Mouse (Mus musculus) midbrain, embryonic 10.5 days (tissue): ENCODE results near the gene AC124502.3. TPM values are rescaled to one million over a fixed set of nuclear protein-coding genes. Genes with fewer than 3 reads are reported as not detected.
A peak's percentile ranks its signal among the peaks of the same experiment; 100 is the strongest.

ENCODE experiments used
- DNase-seq: peaks from one replicate; pipeline ENCODE4 v3.0.0-alpha.2; 2017; ENCODE audit warnings: low spot score
- H3K27ac ChIP-seq: fragments of 300-500 bp; sonication (generic); replicated peaks from 2 replicates; pipeline ENCODE4 v1.5.1; 2016; ENCODE audit warnings: mild to moderate bottlenecking
- H3K27me3 ChIP-seq: fragments of 300-500 bp; sonication (generic); 2 replicates; pipeline ENCODE4 v1.6.1; 2016; ENCODE audit warnings: low read depth, mild to moderate bottlenecking; ENCODE audit not compliant: poor library complexity, severe bottlenecking
- H3K36me3 ChIP-seq: fragments of 300-500 bp; sonication (generic); 2 replicates; pipeline ENCODE4 v1.6.1; 2016; ENCODE audit warnings: mild to moderate bottlenecking, moderate library complexity
- H3K4me1 ChIP-seq: fragments of 300-500 bp; sonication (generic); 2 replicates; pipeline ENCODE4 v1.6.1; 2016
- H3K4me3 ChIP-seq: fragments of 300-500 bp; sonication (generic); 2 replicates; pipeline ENCODE4 v1.5.1; 2016; ENCODE audit warnings: mild to moderate bottlenecking, moderate library complexity
- H3K9me3 ChIP-seq: fragments of 300-500 bp; sonication (generic); replicated peaks from 2 replicates; pipeline ENCODE4 v1.6.1; 2016; ENCODE audit warnings: mild to moderate bottlenecking
- WGBS: fragments of 180-500 bp; shearing (Covaris S2); methylation state at CpG from one replicate; pipeline ENCODE4 v1.1.7; 2016; 5-methylcytosine and 5-hydroxymethylcytosine counted together
- polyA plus RNA-seq: library from polyadenylated mRNA; unstranded; fragments of >200 nt; fragmentation: Nextera tagmentation; extraction: Ambion mirVana; gene quantifications from 2 replicates; pipeline ENCODE4 v1.2.1, GENCODE M21; 2016

The AC124502.3 gene
- polyA plus RNA-seq, 1 experiment from 2014 or later, result 2.2 TPM

GRCm38 (mm10) chr19:5039301-5040114 lies 817 bp downstream of the AC124502.3 start:
- peak overlapping the region; percentile 92 for H3K27ac ChIP-seq
- 15% methylated on average over 41 of the region's 41 CpGs for WGBS
- DNase-seq, result no peak
- peaks cover 49% of the 10 kb centered on the region for H3K4me1 ChIP-seq
- H3K9me3 ChIP-seq, result no peaks in the 10 kb centered on the region
- H3K27me3 ChIP-seq, result peaks cover 9% of the 10 kb centered on the region
- H3K36me3 ChIP-seq, result peaks cover 19% of the 10 kb centered on the region
- peak overlapping the region; percentile 95 for H3K4me3 ChIP-seq

DNA sequence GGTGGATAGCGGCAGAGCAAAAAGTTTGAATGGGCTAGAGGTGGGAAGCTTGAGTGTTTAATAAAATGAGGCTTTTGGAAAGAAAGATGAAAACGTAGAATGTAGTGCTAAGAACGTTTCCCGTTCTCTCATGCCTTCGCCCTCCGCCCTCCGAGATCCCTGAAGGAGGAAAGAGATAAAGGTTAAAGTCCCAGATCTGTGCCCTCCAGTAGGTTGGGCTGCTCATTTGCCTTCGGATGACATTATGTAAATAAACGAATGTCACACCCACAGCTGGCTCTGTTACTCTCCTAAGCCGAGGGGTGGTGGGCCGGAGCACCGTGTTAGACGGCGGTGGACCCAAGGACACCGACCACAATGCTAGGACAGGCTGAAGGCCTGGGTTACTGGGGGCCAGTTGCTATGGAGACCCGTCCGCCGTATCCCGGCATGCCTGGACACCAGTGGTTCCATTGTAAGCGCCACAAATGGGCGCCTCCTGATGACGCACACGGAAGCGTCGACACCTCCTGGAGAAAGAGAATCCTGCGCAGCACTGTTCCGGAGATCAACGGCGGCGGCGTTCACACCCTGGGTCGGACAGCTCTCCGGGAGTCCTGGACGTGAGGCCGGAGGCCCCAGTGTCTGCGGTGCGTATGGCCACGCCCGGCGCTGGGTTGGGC lies 2.3 kb downstream of the AC124502.3 start, which contains the start of gene Brms1:
Gene Brms1, plus strand, starts transcription at position 493 of the 662 bp plus-strand sequence.
- H3K4me1 ChIP-seq, result peaks cover 49% of the 10 kb centered on the region
- WGBS, result 8% methylated on average over 40 of the region's 40 CpGs
- H3K4me3 ChIP-seq, result peak within 1 kb of the TSS; percentile 95
- H3K27me3 ChIP-seq, result peaks cover 9% of the 10 kb centered on the region
- peak; percentile 96 for DNase-seq
- H3K27ac ChIP-seq, result peak within 1 kb of the TSS; percentile 83
- H3K9me3 ChIP-seq, result no peaks in the 10 kb centered on the region
- peaks cover 32% of the 10 kb centered on the region for H3K36me3 ChIP-seq

- Histone ChIP-seq H3K4me3 (peak overlapping the region; percentile 95), H3K27me3 (peaks cover 9% of the 10 kb centered on the region), H3K36me3 (peaks cover 38% of the 10 kb centered on the region), H3K27ac (peak overlapping the region; percentile 83), H3K9me3 (no peaks in the 10 kb centered on the region), H3K4me1 (peaks cover 49% of the 10 kb centered on the region)
- DNase-seq, result no peak
- 3% methylated on average over 16 of the region's 16 CpGs for WGBS
These were observed 2.9 kb downstream of the AC124502.3 start for GRCm38 (mm10) chr19:5041588-5041987.

DNA sequence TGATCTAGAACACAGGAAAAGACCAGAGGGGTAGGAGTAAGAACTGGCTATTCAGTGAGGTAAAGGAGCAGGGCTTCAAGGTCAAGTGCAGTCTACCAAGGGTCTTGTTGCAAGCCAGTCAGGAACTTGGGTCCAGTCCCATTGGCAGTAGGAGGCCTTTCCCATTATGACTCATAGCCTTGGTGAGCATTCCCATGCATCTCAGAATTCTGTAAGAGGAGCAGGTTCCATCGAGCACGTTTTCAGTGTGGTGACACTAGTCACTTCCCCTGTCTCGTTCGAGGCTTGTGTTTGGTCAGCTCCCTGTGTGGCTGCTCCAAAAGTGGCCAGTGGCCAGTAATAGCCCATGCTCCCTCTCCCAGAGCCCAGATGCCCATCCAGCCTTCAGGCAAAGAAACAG lies 6.8 kb downstream of the AC124502.3 start:
- H3K27me3 ChIP-seq, result peaks cover 6% of the 10 kb centered on the region
- no peak for DNase-seq
- H3K4me1 ChIP-seq, result peaks cover 46% of the 10 kb centered on the region
- no peak overlapping the region for H3K27ac ChIP-seq
- no peak overlapping the region for H3K4me3 ChIP-seq
- peaks cover 68% of the 10 kb centered on the region for H3K36me3 ChIP-seq
- 84% methylated on average over 4 of the region's 4 CpGs for WGBS
- H3K9me3 ChIP-seq, result no peaks in the 10 kb centered on the region

DNA sequence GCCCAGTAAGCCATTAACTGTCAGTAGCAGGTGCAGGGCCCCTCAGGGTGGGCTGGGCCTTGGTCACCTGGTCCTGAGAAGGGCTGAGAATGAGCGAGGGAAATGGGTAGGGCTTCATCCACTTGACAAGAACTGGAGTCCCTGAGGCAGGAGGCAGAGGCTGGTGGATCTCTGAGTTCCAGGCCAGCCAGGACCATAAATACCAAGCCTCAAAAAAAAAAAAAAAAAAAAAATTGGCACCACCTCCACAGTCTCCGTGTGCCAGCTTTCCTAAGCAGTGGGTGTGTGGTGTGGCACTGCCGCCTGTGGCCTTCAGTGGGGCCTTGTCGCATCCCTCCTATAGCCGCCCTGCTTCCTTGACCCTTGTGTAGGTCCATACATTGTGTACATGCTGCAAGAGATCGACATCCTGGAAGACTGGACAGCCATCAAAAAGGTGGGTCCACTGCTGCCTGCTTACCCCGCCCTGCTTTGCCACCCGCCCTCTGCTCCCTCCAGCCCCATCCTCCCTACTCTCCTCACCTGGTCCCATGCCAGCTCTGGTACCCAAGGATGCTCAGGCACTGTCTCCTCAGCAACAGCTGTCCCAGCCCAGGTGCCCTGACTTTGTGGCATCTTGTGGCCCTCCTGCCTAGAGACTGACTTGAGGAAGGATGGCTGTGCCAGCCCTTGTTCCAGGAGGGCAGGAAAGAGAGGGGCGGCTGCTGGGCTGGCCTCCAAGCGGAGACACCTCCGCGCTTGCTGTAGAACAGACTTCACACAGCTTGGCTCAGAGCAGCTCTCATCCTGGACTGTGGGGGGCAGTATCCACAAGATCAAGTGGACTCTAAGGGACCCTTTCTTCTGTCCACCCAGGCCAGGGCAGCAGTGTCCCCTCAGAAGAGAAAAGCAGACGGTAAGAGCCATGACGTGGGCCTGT lies 9.7 kb downstream of the AC124502.3 start:
- no peak for DNase-seq
- H3K27ac ChIP-seq, result 0 out of 2 replicates have a peak overlapping the region, but pooled peaks have one; percentile 3
- WGBS, result 82% methylated on average over 14 of the region's 14 CpGs
- H3K36me3 ChIP-seq, result peaks cover 58% of the 10 kb centered on the region
- no peaks in the 10 kb centered on the region for H3K9me3 ChIP-seq
- H3K4me3 ChIP-seq, result no peak overlapping the region
- H3K4me1 ChIP-seq, result peaks cover 49% of the 10 kb centered on the region
- H3K27me3 ChIP-seq, result peaks cover 35% of the 10 kb centered on the region

- 46% methylated on average over 6 of the region's 6 CpGs for WGBS
- Histone ChIP-seq H3K36me3 (peaks cover 50% of the 10 kb centered on the region), H3K27ac (no peak overlapping the region; the same call in 1 of the 2 replicates), H3K27me3 (peaks cover 43% of the 10 kb centered on the region), H3K4me1 (peaks cover 49% of the 10 kb centered on the region), H3K4me3 (0 out of 2 replicates have a peak overlapping the region, but pooled peaks have one; percentile 18), H3K9me3 (no peaks in the 10 kb centered on the region)
- no peak for DNase-seq
These were observed 10.6 kb downstream of the AC124502.3 start for GRCm38 (mm10) chr19:5049325-5049724.

DNA sequence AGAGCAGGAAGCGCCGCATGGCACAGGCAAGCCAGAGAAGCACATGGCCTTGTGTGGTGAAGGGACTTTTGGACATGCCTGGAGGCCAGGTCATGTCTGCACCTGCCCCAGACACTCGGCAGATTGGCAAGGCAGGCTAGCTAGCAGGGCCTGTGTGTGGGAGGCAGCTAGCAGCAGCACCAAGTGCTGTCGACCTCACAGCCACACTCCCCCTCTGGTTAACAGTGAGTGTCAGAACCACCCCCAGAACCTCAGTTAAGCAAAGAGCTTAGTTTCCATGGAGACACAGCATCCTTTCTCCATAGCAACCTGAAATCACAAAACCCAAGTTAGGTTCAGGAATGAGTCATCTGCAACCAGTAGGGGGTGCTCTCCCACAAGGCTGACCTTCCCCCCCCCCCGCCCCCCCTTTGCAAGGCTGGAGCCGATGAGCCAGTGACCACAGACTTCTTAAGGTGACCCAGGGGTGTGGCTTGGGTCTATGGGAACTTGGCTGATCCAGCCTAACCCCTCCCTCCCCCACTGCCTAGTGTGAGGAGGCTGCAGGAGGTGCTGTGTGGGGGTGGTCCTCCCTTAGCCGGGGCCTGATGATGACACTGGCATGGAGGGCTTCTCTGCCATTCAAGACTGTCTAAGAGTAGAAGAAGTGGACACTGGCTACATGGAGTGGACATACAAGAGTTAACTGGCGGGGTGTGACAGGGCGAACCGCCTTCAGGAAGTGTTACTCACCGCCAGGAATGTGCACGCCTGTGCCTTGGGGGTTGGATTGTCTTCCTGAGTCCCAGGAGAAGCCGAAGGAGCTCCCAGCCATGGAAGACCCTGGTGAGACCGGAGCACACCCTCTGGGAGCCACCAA lies 11.6 kb downstream of the AC124502.3 start, which contains the start of gene Rin1:
Gene Rin1, plus strand, starts transcription at position 435 of the 859 bp plus-strand sequence.
- peaks cover 44% of the 10 kb centered on the region for H3K36me3 ChIP-seq
- no peaks in the 10 kb centered on the region for H3K9me3 ChIP-seq
- DNase-seq, result peak; percentile 79
- H3K4me3 ChIP-seq, result peak within 1 kb of the TSS; percentile 36
- peaks cover 51% of the 10 kb centered on the region for H3K27me3 ChIP-seq
- H3K4me1 ChIP-seq, result peaks cover 49% of the 10 kb centered on the region
- WGBS, result 15% methylated on average over 13 of the region's 14 CpGs
- peak within 1 kb of the TSS; percentile 63 for H3K27ac ChIP-seq

DNA sequence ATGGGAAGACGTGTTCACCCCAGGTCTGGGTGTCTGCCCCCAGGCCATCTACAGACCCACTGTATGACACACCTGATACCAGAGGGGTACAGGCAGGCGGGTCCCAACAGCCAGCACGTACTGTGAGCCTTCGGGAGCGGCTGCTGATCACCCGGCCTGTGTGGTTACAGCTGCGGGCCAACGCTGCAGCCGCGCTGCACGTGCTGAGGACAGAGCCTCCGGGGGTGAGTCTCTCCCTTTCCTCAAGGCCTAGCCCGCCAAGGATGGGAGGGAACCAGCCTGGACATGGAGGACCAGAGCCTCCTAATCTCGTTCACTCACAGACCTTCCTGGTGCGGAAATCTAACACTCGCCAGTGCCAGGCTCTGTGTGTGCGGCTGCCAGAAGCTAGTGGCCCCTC lies 12.3 kb downstream of the AC124502.3 start:
- Histone ChIP-seq H3K27me3 (peaks cover 54% of the 10 kb centered on the region), H3K4me3 (peak overlapping the region; percentile 36), H3K36me3 (peaks cover 36% of the 10 kb centered on the region), H3K9me3 (no peaks in the 10 kb centered on the region), H3K27ac (peak overlapping the region; percentile 63), H3K4me1 (peaks cover 49% of the 10 kb centered on the region)
- DNase-seq, result no peak
- WGBS, result 5% methylated on average over 17 of the region's 17 CpGs

- H3K4me1 ChIP-seq, result peaks cover 54% of the 10 kb centered on the region
These were observed 12.8 kb downstream of the AC124502.3 start for GRCm38 (mm10) chr19:5051515-5051914.

DNA sequence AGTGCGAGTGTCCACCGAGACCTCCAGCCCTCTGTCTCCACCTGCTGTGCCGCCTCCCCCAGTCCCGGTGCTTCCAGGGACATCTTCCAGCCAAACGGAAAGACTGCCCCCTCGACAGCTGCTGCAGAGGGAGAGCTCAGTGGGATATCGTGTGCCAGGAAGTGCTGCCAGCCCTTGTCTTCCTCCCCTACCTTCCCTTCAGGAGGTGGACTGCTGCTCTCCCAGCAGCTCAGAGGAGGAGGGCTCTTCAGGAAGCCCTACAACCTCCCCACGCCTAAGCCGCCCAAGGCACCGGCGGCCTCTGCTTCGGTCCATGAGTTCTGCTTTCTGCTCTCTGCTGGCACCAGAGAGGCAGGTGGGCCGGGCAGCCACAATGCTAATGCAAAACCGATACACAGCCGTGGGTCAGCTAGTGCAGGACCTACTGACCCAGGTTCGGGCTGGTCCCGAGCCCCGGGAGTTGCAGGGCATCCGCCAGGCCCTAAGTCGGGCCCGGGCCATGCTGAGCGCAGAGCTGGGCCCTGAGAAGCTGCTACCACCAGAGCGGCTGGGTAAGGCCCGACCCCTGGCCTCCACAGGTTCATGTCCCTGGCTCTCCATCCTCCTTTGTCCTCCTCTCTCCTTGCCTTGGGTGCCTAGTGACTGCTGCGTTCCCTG lies 13.6 kb downstream of the AC124502.3 start:
- WGBS, result 23% methylated on average over 25 of the region's 25 CpGs
- DNase-seq, result no peak
- no peaks in the 10 kb centered on the region for H3K9me3 ChIP-seq
- H3K27ac ChIP-seq, result 0 out of 2 replicates have a peak overlapping the region, but pooled peaks have one; percentile 7
- peaks cover 24% of the 10 kb centered on the region for H3K36me3 ChIP-seq
- H3K4me1 ChIP-seq, result peaks cover 54% of the 10 kb centered on the region
- H3K27me3 ChIP-seq, result peaks cover 64% of the 10 kb centered on the region
- H3K4me3 ChIP-seq, result peak overlapping the region; percentile 19

More at GRCm38 (mm10) chr19:5051515-5051914, 12.8 kb downstream of the AC124502.3 start:
- H3K9me3 ChIP-seq, result no peaks in the 10 kb centered on the region
- H3K27ac ChIP-seq, result peak overlapping the region; percentile 63
- no peak for DNase-seq
- peaks cover 57% of the 10 kb centered on the region for H3K27me3 ChIP-seq
- peaks cover 32% of the 10 kb centered on the region for H3K36me3 ChIP-seq
- H3K4me3 ChIP-seq, result peak overlapping the region; percentile 36
- WGBS, result 41% methylated on average over 3 of the region's 3 CpGs

- DNase-seq, result no peak
These were observed 14.2 kb downstream of the AC124502.3 start for GRCm38 (mm10) chr19:5052853-5053252.

More at GRCm38 (mm10) chr19:5052853-5053252, 14.2 kb downstream of the AC124502.3 start:
- H3K27ac ChIP-seq, result no peak overlapping the region
- H3K27me3 ChIP-seq, result peaks cover 70% of the 10 kb centered on the region
- no peaks in the 10 kb centered on the region for H3K9me3 ChIP-seq
- H3K4me1 ChIP-seq, result peaks cover 55% of the 10 kb centered on the region
- 63% methylated on average over 17 of the region's 17 CpGs for WGBS
- H3K36me3 ChIP-seq, result peaks cover 18% of the 10 kb centered on the region
- peak overlapping the region; percentile 19; the same call in 1 of the 2 replicates for H3K4me3 ChIP-seq
